ENCODE assay signal across 8 mouse cellular contexts in the genomic region with DNA sequence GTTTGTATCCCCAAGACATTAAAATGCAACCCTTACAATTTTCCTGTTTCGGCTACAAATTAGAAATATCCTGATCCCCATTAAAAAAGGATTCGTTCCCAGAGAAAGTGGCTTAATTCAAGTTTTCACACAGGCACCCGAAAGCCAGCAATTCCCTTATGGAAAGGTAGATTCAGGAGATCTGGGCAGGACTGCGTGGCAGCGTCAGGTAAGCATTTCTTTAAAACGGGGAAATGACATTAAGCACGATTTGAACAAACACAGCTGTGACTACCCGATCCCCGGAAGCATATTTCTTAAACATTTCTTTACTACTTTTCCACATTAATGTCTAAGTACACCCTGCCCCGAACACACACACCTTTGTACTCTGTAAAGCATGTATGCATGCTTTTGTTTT. TPM values are rescaled to one million over a fixed set of nuclear protein-coding genes. Genes with fewer than 3 reads are reported as not detected.
A peak's percentile ranks its signal among the peaks of the same experiment; 100 is the strongest.
DNase-seq lines count a peak whose midpoint lies in the region; ATAC-seq and TF ChIP-seq lines count a peak whose summit lies in the region.

No protein-coding gene starts in this region.

- peaks cover 8% of the 10 kb centered on the region for H3K4me1 ChIP-seq in embryonic facial prominence, embryonic 14.5 days (ENCODE audit: control insufficient read depth, insufficient read depth, low read length)
- peaks cover 28% of the 10 kb centered on the region for H3K4me1 ChIP-seq in neural tube, embryonic 15.5 days

- peaks cover 28% of the 10 kb centered on the region for H3K36me3 ChIP-seq in embryonic facial prominence, embryonic 14.5 days (ENCODE audit: control insufficient read depth, insufficient read depth, low read length)
- peaks cover 4% of the 10 kb centered on the region for H3K36me3 ChIP-seq in neural tube, embryonic 15.5 days

- intact Hi-C loops in left cerebral cortex, adult 2 months (cut with DNase I) = loop anchor here (5.0 kb wide), 1 partner anchor 94 kb away; no protein-coding TSS in a partner anchor
- intact Hi-C loops in left cerebral cortex, postnatal 36 days (cut with DNase I) = loop anchor here (10.0 kb wide), 1 partner anchor 97 kb away; no protein-coding TSS in a partner anchor

- H3K4me2 ChIP-seq in embryonic facial prominence, embryonic 14.5 days (ENCODE audit: low read depth, low read length) = peak overlapping the region; percentile 55
- peak overlapping the region; percentile 62 for H3K4me2 ChIP-seq in neural tube, embryonic 15.5 days

- H3K9ac ChIP-seq in embryonic facial prominence, embryonic 14.5 days (ENCODE audit: low read depth, low read length) = peak overlapping the region; percentile 99
- H3K9ac ChIP-seq in neural tube, embryonic 15.5 days (replicated peaks) = peak overlapping the region; percentile 84

- H3K9me3 ChIP-seq in embryonic facial prominence, embryonic 14.5 days (ENCODE audit: control insufficient read depth, low read length) = peaks cover 19% of the 10 kb centered on the region
- no peaks in the 10 kb centered on the region for H3K9me3 ChIP-seq in neural tube, embryonic 15.5 days (replicated peaks)

- no peak for ATAC-seq in embryonic facial prominence, embryonic 14.5 days (ENCODE audit: low read depth)
- ATAC-seq in neural tube, embryonic 15.5 days (ENCODE audit: low FRiP score) = no peak

- no peaks in the 10 kb centered on the region for H3K27me3 ChIP-seq in embryonic facial prominence, embryonic 14.5 days (replicated peaks; ENCODE audit: control insufficient read depth, insufficient read depth, low read length)
- no peaks in the 10 kb centered on the region for H3K27me3 ChIP-seq in neural tube, embryonic 15.5 days (replicated peaks)

- DNase-seq in left cerebral cortex, adult 2 months (ENCODE audit: extremely low spot score in 1 of 2, low spot score in 2 of 2) = no peak
- no peak for DNase-seq in left cerebral cortex, postnatal 36 days (ENCODE audit: low spot score in 2 of 2)
- DNase-seq in embryonic facial prominence, embryonic 14.5 days (ENCODE audit: low spot score) = peak; percentile 10
- peak; percentile 21 for DNase-seq in large intestine, adult 2 months (ENCODE audit: low read depth, low spot score)
- no peak for DNase-seq in cerebellum, adult 11-12 months
- DNase-seq in cerebellum, adult 8-10 months = no peak
- DNase-seq in spleen, adult 12 weeks (ENCODE audit: low spot score) = no peak

- peak overlapping the region; percentile 73 for H3K4me3 ChIP-seq in left cerebral cortex, adult 2 months
- peak overlapping the region; percentile 89 for H3K4me3 ChIP-seq in embryonic facial prominence, embryonic 14.5 days (ENCODE audit: low read depth, low read length)
- H3K4me3 ChIP-seq in neural tube, embryonic 15.5 days (replicated peaks) = peak overlapping the region; percentile 95

- H3K27ac ChIP-seq in left cerebral cortex, adult 2 months = peak overlapping the region; percentile 99
- peak overlapping the region; percentile 75 for H3K27ac ChIP-seq in embryonic facial prominence, embryonic 14.5 days (replicated peaks; ENCODE audit: low read depth, low read length)
- H3K27ac ChIP-seq in neural tube, embryonic 15.5 days (replicated peaks) = peak overlapping the region; percentile 100

- WGBS in embryonic facial prominence, embryonic 14.5 days = 3% methylated on average over 10 of the region's 10 CpGs
- 1% methylated on average over 10 of the region's 10 CpGs for WGBS in large intestine, adult 2 months
- 5% methylated on average over 10 of the region's 10 CpGs for WGBS in neural tube, embryonic 15.5 days

- no peak for TF ChIP-seq CTCF in left cerebral cortex, adult 2 months (IDR thresholded peaks at IDR 0.05)

RNA-seq across cellular contexts. Expression of a gene that starts 0.6 kb away (rescaled TPM):
- 100 to 1,000 TPM; 406 to 421 TPM for total RNA-seq in left cerebral cortex, adult 2 months (2021)
- total RNA-seq in left cerebral cortex, postnatal 36 days (2021) = 100 to 1,000 TPM; 430 to 485 TPM
- polyA plus RNA-seq in embryonic facial prominence, embryonic 14.5 days (2014; fragmentation: Nextera tagmentation; extraction: Ambion mirVana) = 556 and 667 TPM in 2 replicates
- polyA plus RNA-seq in large intestine, adult 2 months (2012; rRNA removed) = 69.8 and 75.7 TPM in 2 replicates
- polyA plus RNA-seq in neural tube, embryonic 15.5 days (2015; fragmentation: Nextera tagmentation; extraction: Ambion mirVana) = 975 and 1,056 TPM in 2 replicates

RNA-seq across cellular contexts. Expression of a gene that starts 44.7 kb away (rescaled TPM):
- 10 to 100 TPM; 18.1 to 20.6 TPM for total RNA-seq in left cerebral cortex, adult 2 months (2021)
- total RNA-seq in left cerebral cortex, postnatal 36 days (2021) = 10 to 100 TPM; 15.3 to 21.5 TPM
- polyA plus RNA-seq in embryonic facial prominence, embryonic 14.5 days (2014; fragmentation: Nextera tagmentation; extraction: Ambion mirVana) = 39.8 and 45.4 TPM in 2 replicates
- 15.2 and 28.8 TPM in 2 replicates for polyA plus RNA-seq in large intestine, adult 2 months (2012; rRNA removed)
- 15.6 and 20.6 TPM in 2 replicates for polyA plus RNA-seq in neural tube, embryonic 15.5 days (2015; fragmentation: Nextera tagmentation; extraction: Ambion mirVana)

Comparison
In these comparisons a context has a peak if more than half of its experiments do, and no peak if none do; other contexts are left out.
1. DNase-seq: peak in embryonic facial prominence, embryonic 14.5 days (single experiment) and large intestine, adult 2 months (single experiment); none in left cerebral cortex, adult 2 months (0 of 2), left cerebral cortex, postnatal 36 days (0 of 2), cerebellum, adult 11-12 months (single experiment), cerebellum, adult 8-10 months (single experiment) and spleen, adult 12 weeks (single experiment).
2. Peak in every context shown above with its lines, with median percentiles within 50 percentile points of each other: H3K27ac ChIP-seq and H3K4me3 ChIP-seq.